Mouse (Mus musculus) erythroblast, embryonic 14.5 days (primary cell): ENCODE measurements around the gene Ppfia1.

Experiments
- GATA1 ChIP-seq: IDR thresholded peaks from 2 replicates; pipeline ENCODE4 v1.6.1; 2012; ENCODE audit warnings: low read length, inconsistent platforms, mixed read lengths
- TAL1 ChIP-seq: IDR thresholded peaks from 3 replicates; pipeline ENCODE4 v1.6.1; 2012; ENCODE audit warnings: low read length, inconsistent platforms, mixed read lengths

GRCm38 (mm10) chr7:144550811-144551210, 2.7 kb downstream of the Ppfia1 start:
- TF ChIP-seq GATA1: no peak
- TF ChIP-seq TAL1: no peak
